Comparison of ENCODE assay signal across 8 mouse cellular contexts in genomic region chr3:109732327-109733182, GRCm38 (mm10).
A peak's percentile ranks its signal among the peaks of the same experiment; 100 is the strongest.
DNase-seq lines count a peak whose midpoint lies in the region; ATAC-seq and TF ChIP-seq lines count a peak whose summit lies in the region.
"Had no signal": no experiment of that assay in that cellular context is flagged by ENCODE, and none has a peak within 500 bp of the region (broad histone marks: within the 10 kb centered on the region; RNA-seq: fewer than 3 reads in every experiment).

No protein-coding gene starts in this region.

- H3K4me3 ChIP-seq in lung, postnatal 0 days (ENCODE audit: low read depth, low read length): no peak overlapping the region
- H3K4me3 ChIP-seq in lung, adult 2 months (replicated peaks; ENCODE audit: extremely low read depth, low read depth, low read length): no peak overlapping the region
- H3K4me3 ChIP-seq in forebrain, embryonic 14.5 days (ENCODE audit: low read depth, low read length): no peak overlapping the region
- H3K4me3 ChIP-seq in kidney, postnatal 0 days (replicated peaks; ENCODE audit: low read depth, low read length): no peak overlapping the region
- H3K4me3 ChIP-seq in thymus, adult 2 months (ENCODE audit: control insufficient read depth, insufficient read depth, low read length): no peak overlapping the region
- H3K4me3 ChIP-seq: erythroblast, embryonic 14.5 days had no signal

- no peaks in the 10 kb centered on the region for H3K4me1 ChIP-seq in lung, postnatal 0 days (ENCODE audit: insufficient read depth, low read depth, low read length)
- H3K4me1 ChIP-seq in lung, adult 2 months (ENCODE audit: control insufficient read depth, insufficient read depth, low read length): no peaks in the 10 kb centered on the region
- peaks cover 27% of the 10 kb centered on the region for H3K4me1 ChIP-seq in forebrain, embryonic 14.5 days (ENCODE audit: control insufficient read depth, insufficient read depth, low read length)
- no peaks in the 10 kb centered on the region for H3K4me1 ChIP-seq in kidney, postnatal 0 days (replicated peaks; ENCODE audit: insufficient read depth, low read length)
- H3K4me1 ChIP-seq in thymus, adult 2 months (replicated peaks; ENCODE audit: control insufficient read depth, insufficient read depth, low read length): peaks cover 4% of the 10 kb centered on the region; the same call in 1 of the 2 replicates

- peak; percentile 44 for DNase-seq in lung, postnatal 0 days (ENCODE audit: low spot score)
- DNase-seq in lung, adult 2 months: no peak
- DNase-seq in cerebellum, adult 11-12 months: peak; percentile 18
- peak; percentile 88 for DNase-seq in forebrain, embryonic 14.5 days (ENCODE audit: low spot score)
- peak; percentile 65 for DNase-seq in kidney, postnatal 0 days (ENCODE audit: low spot score)
- peak; percentile 17 for DNase-seq in neural tube, embryonic 10.5 days (ENCODE audit: extremely low spot score, low spot score)
- DNase-seq in thymus, adult 2 months: no peak

- no peaks in the 10 kb centered on the region for H3K36me3 ChIP-seq in lung, postnatal 0 days (ENCODE audit: insufficient read depth, low read length)
- H3K36me3 ChIP-seq in forebrain, embryonic 14.5 days (ENCODE audit: control insufficient read depth, insufficient read depth, low read length): no peaks in the 10 kb centered on the region
- H3K36me3 ChIP-seq in kidney, postnatal 0 days (ENCODE audit: insufficient read depth, low read length): no peaks in the 10 kb centered on the region
- H3K36me3 ChIP-seq in thymus, adult 2 months (ENCODE audit: control insufficient read depth, insufficient read depth, low read length): no peaks in the 10 kb centered on the region

- H3K27me3 ChIP-seq in lung, postnatal 0 days (replicated peaks; ENCODE audit: insufficient read depth, low read length): no peaks in the 10 kb centered on the region
- no peaks in the 10 kb centered on the region for H3K27me3 ChIP-seq in forebrain, embryonic 14.5 days (replicated peaks; ENCODE audit: control insufficient read depth, insufficient read depth, low read length)
- H3K27me3 ChIP-seq in kidney, postnatal 0 days (ENCODE audit: insufficient read depth, low read length): no peaks in the 10 kb centered on the region
- no peaks in the 10 kb centered on the region for H3K27me3 ChIP-seq in thymus, adult 2 months (ENCODE audit: control insufficient read depth, insufficient read depth, low read length)

- WGBS in lung, postnatal 0 days: 46% methylated on average over 10 of the region's 10 CpGs
- WGBS in lung, adult 2 months: 40% methylated on average over 10 of the region's 10 CpGs
- 22% methylated on average over 10 of the region's 10 CpGs for WGBS in forebrain, embryonic 14.5 days
- 50% methylated on average over 10 of the region's 10 CpGs for WGBS in kidney, postnatal 0 days
- WGBS in thymus, adult 2 months: 32% methylated on average over 10 of the region's 10 CpGs

- ATAC-seq in lung, postnatal 0 days: 0 out of 2 replicates have a peak, but pooled peaks have one; percentile 35
- ATAC-seq in forebrain, embryonic 14.5 days: peak; percentile 90
- ATAC-seq in kidney, postnatal 0 days (replicated peaks; ENCODE audit: low FRiP score, low read depth): peak; percentile 80; the same call in 1 of the 2 replicates

- TF ChIP-seq POLR2A in lung, adult 2 months (IDR thresholded peaks at IDR 0.05; ENCODE audit: borderline replicate concordance, extremely low read depth, low read depth, low read length): no peak
- no peak for TF ChIP-seq POLR2A in thymus, adult 2 months (IDR thresholded peaks at IDR 0.05; ENCODE audit: control insufficient read depth, extremely low read depth, insufficient read depth, low read length, poor library complexity)

- no peaks in the 10 kb centered on the region for H3K9me3 ChIP-seq in lung, postnatal 0 days (ENCODE audit: low read length)
- H3K9me3 ChIP-seq in forebrain, embryonic 14.5 days (replicated peaks; ENCODE audit: control insufficient read depth, low read length): no peaks in the 10 kb centered on the region
- no peaks in the 10 kb centered on the region for H3K9me3 ChIP-seq in kidney, postnatal 0 days (replicated peaks; ENCODE audit: low read length)

- H3K9ac ChIP-seq in lung, postnatal 0 days (replicated peaks; ENCODE audit: low read depth): no peak overlapping the region
- no peak overlapping the region for H3K9ac ChIP-seq in forebrain, embryonic 14.5 days (ENCODE audit: low read length)
- no peak overlapping the region for H3K9ac ChIP-seq in kidney, postnatal 0 days (ENCODE audit: low read depth, low read length)

- peak; percentile 74 for TF ChIP-seq CTCF in lung, postnatal 0 days (IDR thresholded peaks at IDR 0.05)
- TF ChIP-seq CTCF in lung, adult 2 months (IDR thresholded peaks at IDR 0.05; ENCODE audit: insufficient read depth, low read length): no peak
- peak; percentile 79 for TF ChIP-seq CTCF in kidney, postnatal 0 days (IDR thresholded peaks at IDR 0.05; ENCODE audit: low read depth)
- TF ChIP-seq CTCF in thymus, adult 2 months (IDR thresholded peaks at IDR 0.05; ENCODE audit: borderline replicate concordance, control insufficient read depth, extremely low read depth, insufficient read depth, low read length, poor library complexity): no peak

- H3K4me2 ChIP-seq in lung, postnatal 0 days (replicated peaks; ENCODE audit: low read depth, low read length): no peak overlapping the region
- peak overlapping the region; percentile 14; the same call in 1 of the 2 replicates for H3K4me2 ChIP-seq in forebrain, embryonic 14.5 days (ENCODE audit: low read length)
- H3K4me2 ChIP-seq in kidney, postnatal 0 days (ENCODE audit: low read length): no peak overlapping the region

- TF ChIP-seq EP300 in lung, postnatal 0 days (IDR thresholded peaks at IDR 0.05): no peak

- H3K27ac ChIP-seq in lung, postnatal 0 days (ENCODE audit: low read length): no peak overlapping the region
- H3K27ac ChIP-seq in forebrain, embryonic 14.5 days (ENCODE audit: low read depth, low read length): peak overlapping the region; percentile 80
- no peak overlapping the region for H3K27ac ChIP-seq in kidney, postnatal 0 days
- H3K27ac ChIP-seq in thymus, adult 2 months (ENCODE audit: control insufficient read depth, insufficient read depth, low read length): no peak overlapping the region

Comparison
In these comparisons a context has a peak if more than half of its experiments do, and no peak if none do; other contexts are left out.
1. DNase-seq: peak in lung, postnatal 0 days (single experiment), cerebellum, adult 11-12 months (single experiment), forebrain, embryonic 14.5 days (single experiment), kidney, postnatal 0 days (single experiment) and neural tube, embryonic 10.5 days (single experiment); none in lung, adult 2 months (single experiment) and thymus, adult 2 months (single experiment).
2. CTCF ChIP-seq: peak in lung, postnatal 0 days (single experiment) and kidney, postnatal 0 days (single experiment); none in lung, adult 2 months (single experiment) and thymus, adult 2 months (single experiment).
3. ATAC-seq: peak in every context shown above with its lines; median percentile 90 in forebrain, embryonic 14.5 days; 80 in kidney, postnatal 0 days; 35 in lung, postnatal 0 days.